Mouse (Mus musculus) limb, embryonic 14.5 days (tissue): ENCODE measurements around the gene Uchl3. TPM values are rescaled to one million over a fixed set of nuclear protein-coding genes. Genes with fewer than 3 reads are reported as not detected.

Experiments
- ATAC-seq: fragments of 200-750 bp; cut with Nextera tagmentation; 2 replicates; pipeline ENCODE4 v1.8.0; 2017; ENCODE audit warnings: low read depth, moderate number of reproducible peaks, moderate TSS enrichment; ENCODE audit not compliant: low FRiP score
- DNase-seq: peaks from one replicate; pipeline ENCODE4 v3.0.0-alpha.2; 2015; ENCODE audit warnings: low spot score
- H3K27ac ChIP-seq: fragments of 300-500 bp; sonication (generic); replicated peaks from 2 replicates; pipeline ENCODE4 v1.5.1; 2014; ENCODE audit warnings: low read depth, mild to moderate bottlenecking, low read length, moderate library complexity, mixed read lengths
- H3K27me3 ChIP-seq: fragments of 300-500 bp; sonication (generic); 2 replicates; pipeline ENCODE4 v1.6.1; 2014; ENCODE audit warnings: low read length, mixed read lengths; ENCODE audit not compliant: control insufficient read depth, insufficient read depth
- H3K36me3 ChIP-seq: fragments of 300-500 bp; sonication (generic); 2 replicates; pipeline ENCODE4 v1.6.1; 2014; ENCODE audit warnings: mild to moderate bottlenecking, low read length, moderate library complexity, mixed read lengths; ENCODE audit not compliant: control insufficient read depth, insufficient read depth
- H3K4me1 ChIP-seq: fragments of 300-500 bp; sonication (generic); 2 replicates; pipeline ENCODE4 v1.6.1; 2014; ENCODE audit warnings: antibody characterized with exemption, low read length, mixed read lengths; ENCODE audit not compliant: control insufficient read depth, insufficient read depth
- H3K4me2 ChIP-seq: fragments of 300-500 bp; sonication (generic); replicated peaks from 2 replicates; pipeline ENCODE4 v1.6.1; 2014; ENCODE audit warnings: low read depth, mild to moderate bottlenecking, low read length, moderate library complexity; ENCODE audit not compliant: severe bottlenecking
- H3K4me3 ChIP-seq: fragments of 300-500 bp; sonication (generic); replicated peaks from 2 replicates; pipeline ENCODE4 v1.5.1; 2014; ENCODE audit warnings: low read length
- H3K9ac ChIP-seq: fragments of 300-500 bp; sonication (generic); 2 replicates; pipeline ENCODE4 v1.6.1; 2014; ENCODE audit warnings: mild to moderate bottlenecking, low read depth, low read length, moderate library complexity; ENCODE audit not compliant: severe bottlenecking
- H3K9me3 ChIP-seq: fragments of 300-500 bp; sonication (generic); 2 replicates; pipeline ENCODE4 v1.6.1; 2016; ENCODE audit warnings: low read length; ENCODE audit not compliant: control insufficient read depth
- POLR2A ChIP-seq: fragments of 200-500 bp; IDR thresholded peaks from 2 replicates; pipeline ENCODE4 v1.8.0; 2012; ENCODE audit warnings: inconsistent platforms, mild to moderate bottlenecking, moderate library complexity, borderline replicate concordance; ENCODE audit not compliant: insufficient read depth, insufficient read length; ENCODE audit errors: extremely low read depth
- WGBS: fragments of 180-500 bp; shearing (Covaris S2); extraction: QIAGEN DNeasy Blood & Tissue Kit; methylation state at CpG from one replicate; pipeline ENCODE4 v1.1.7; 2014; 5-methylcytosine and 5-hydroxymethylcytosine counted together
- polyA plus RNA-seq, 2 experiments: library from polyadenylated mRNA; depleted of rRNA in 1 of 2; stranded (reverse) in 1 of 2; unstranded in 1 of 2; fragments of >200 nt; fragmentation: Nextera tagmentation in 1 of 2; extraction: Ambion mirVana in 1 of 2; gene quantifications; 2 replicates each; pipeline versions ENCODE4 v1.2.1 to v1.2.3; 2012 to 2014

Gene Uchl3
- polyA plus RNA-seq, 2 experiments, result 61.5 to 115 TPM

- Histone ChIP-seq H3K9ac (no peak overlapping the region), H3K4me1 (peaks cover 5% of the 10 kb centered on the region; the same call in 1 of the 2 replicates), H3K36me3 (no peaks in the 10 kb centered on the region), H3K9me3 (no peaks in the 10 kb centered on the region), H3K27ac (no peak overlapping the region), H3K27me3 (no peaks in the 10 kb centered on the region), H3K4me2 (no peak overlapping the region), H3K4me3 (no peak overlapping the region)
- TF ChIP-seq POLR2A, result no peak
- ATAC-seq, result no peak
- WGBS, result 82% methylated on average over 10 of the region's 10 CpGs
- no peak for DNase-seq
Observed at GRCm38 (mm10) chr14:101656307-101656706, 2.5 kb downstream of the Uchl3 start.

- Histone ChIP-seq H3K4me2 (no peak overlapping the region), H3K4me3 (no peak overlapping the region), H3K4me1 (no peaks in the 10 kb centered on the region), H3K27me3 (no peaks in the 10 kb centered on the region), H3K36me3 (peaks cover 3% of the 10 kb centered on the region; the same call in 1 of the 2 replicates), H3K9ac (no peak overlapping the region), H3K27ac (no peak overlapping the region), H3K9me3 (no peaks in the 10 kb centered on the region)
- ATAC-seq, result no peak
- TF ChIP-seq POLR2A, result no peak
- 27% methylated on average over 3 of the region's 3 CpGs for WGBS
- DNase-seq, result no peak
Observed at GRCm38 (mm10) chr14:101661654-101662412, 8.1 kb downstream of the Uchl3 start.

GRCm38 (mm10) chr14:101664274-101664673 is 10.5 kb downstream of the Uchl3 start:
- H3K27ac ChIP-seq, result no peak overlapping the region
- WGBS, result 86% methylated on average over 3 of the region's 3 CpGs
- no peak for TF ChIP-seq POLR2A
- peaks cover 12% of the 10 kb centered on the region; the same call in 1 of the 2 replicates for H3K36me3 ChIP-seq
- ATAC-seq (no peak), DNase-seq (no peak)
- H3K27me3 ChIP-seq, result no peaks in the 10 kb centered on the region
- H3K4me1 ChIP-seq, result no peaks in the 10 kb centered on the region
- no peak overlapping the region for H3K4me3 ChIP-seq
- H3K4me2 ChIP-seq, result no peak overlapping the region
- H3K9ac ChIP-seq, result no peak overlapping the region
- no peaks in the 10 kb centered on the region for H3K9me3 ChIP-seq

- no peaks in the 10 kb centered on the region for H3K9me3 ChIP-seq
- TF ChIP-seq POLR2A, result no peak
Observed at GRCm38 (mm10) chr14:101666056-101666455, 12.3 kb downstream of the Uchl3 start.

GRCm38 (mm10) chr14:101666536-101666935 is 12.8 kb downstream of the Uchl3 start:
- no peak for TF ChIP-seq POLR2A
- no peak for DNase-seq
- Histone ChIP-seq H3K36me3 (peaks cover 15% of the 10 kb centered on the region), H3K9ac (no peak overlapping the region), H3K4me2 (no peak overlapping the region), H3K27me3 (no peaks in the 10 kb centered on the region), H3K27ac (no peak overlapping the region), H3K4me3 (no peak overlapping the region), H3K4me1 (no peaks in the 10 kb centered on the region), H3K9me3 (no peaks in the 10 kb centered on the region)
- ATAC-seq, result no peak
- WGBS, result 77% methylated on average over 5 of the region's 5 CpGs

More at GRCm38 (mm10) chr14:101666056-101666455, 12.3 kb downstream of the Uchl3 start:
- Histone ChIP-seq H3K4me3 (no peak overlapping the region), H3K4me1 (no peaks in the 10 kb centered on the region), H3K9ac (no peak overlapping the region), H3K27me3 (no peaks in the 10 kb centered on the region), H3K4me2 (no peak overlapping the region), H3K36me3 (peaks cover 15% of the 10 kb centered on the region; the same call in 1 of the 2 replicates), H3K27ac (no peak overlapping the region)
- DNase-seq (no peak), ATAC-seq (no peak)
- WGBS, result 91% methylated on average over 7 of the region's 7 CpGs
